Mouse (Mus musculus) midbrain, embryonic 15.5 days (tissue): ENCODE measurements at regions not wholly inside any gene's neighbourhood (a gene's known extent, or its start where the extent isn't known, plus 50 kb on each side); places are given as distances from the start of the nearest gene placed in this dataset.
"Not testable (repeated sequence)": the region's sequence is repeated elsewhere in the genome, so short reads cannot be mapped to it uniquely, and the experiment has no call there.

Experiments used
- ATAC-seq: fragments of 200-750 bp; cut with Nextera tagmentation; replicated peaks from 2 replicates; pipeline ENCODE4 v1.8.0; 2017; ENCODE audit warnings: moderate TSS enrichment
- H3K27ac ChIP-seq: fragments of 300-500 bp; sonication (generic); 2 replicates; pipeline ENCODE4 v1.5.1; 2015; ENCODE audit warnings: mild to moderate bottlenecking, inconsistent platforms
- H3K27me3 ChIP-seq: fragments of 300-500 bp; sonication (generic); replicated peaks from 2 replicates; pipeline ENCODE4 v1.6.1; 2015; ENCODE audit warnings: inconsistent platforms
- H3K36me3 ChIP-seq: fragments of 300-500 bp; sonication (generic); replicated peaks from 2 replicates; pipeline ENCODE4 v1.6.1; 2015; ENCODE audit warnings: inconsistent platforms
- H3K4me1 ChIP-seq: fragments of 300-500 bp; sonication (generic); 2 replicates; pipeline ENCODE4 v1.6.1; 2015; ENCODE audit warnings: inconsistent platforms
- H3K4me2 ChIP-seq: fragments of 300-500 bp; sonication (generic); 2 replicates; pipeline ENCODE4 v1.6.1; 2015; ENCODE audit warnings: inconsistent platforms, mild to moderate bottlenecking, moderate library complexity
- H3K4me3 ChIP-seq: fragments of 300-500 bp; sonication (generic); 2 replicates; pipeline ENCODE4 v1.5.1; 2015; ENCODE audit warnings: mild to moderate bottlenecking, inconsistent platforms
- H3K9ac ChIP-seq: fragments of 300-500 bp; sonication (generic); 2 replicates; pipeline ENCODE4 v1.6.1; 2015; ENCODE audit warnings: mild to moderate bottlenecking, inconsistent platforms
- H3K9me3 ChIP-seq: fragments of 300-500 bp; sonication (generic); 2 replicates; pipeline ENCODE4 v1.6.1; 2016; ENCODE audit warnings: inconsistent platforms
- WGBS: fragments of 180-500 bp; shearing (Covaris S2); methylation state at CpG from one replicate; pipeline ENCODE4 v1.1.7; 2015; ENCODE audit warnings: mixed read lengths; 5-methylcytosine and 5-hydroxymethylcytosine counted together

GRCm38 (mm10) chr3:81829966-81830599, 102.3 kb upstream of the Ctso start:
- Histone ChIP-seq H3K27ac (peak overlapping the region; percentile 71), H3K4me3 (no peak overlapping the region), H3K4me1 (peaks cover 5% of the 10 kb centered on the region; the same call in 1 of the 2 replicates), H3K9ac (no peak overlapping the region), H3K4me2 (no peak overlapping the region), H3K9me3 (no peaks in the 10 kb centered on the region), H3K27me3 (no peaks in the 10 kb centered on the region), H3K36me3 (no peaks in the 10 kb centered on the region)
- ATAC-seq: peak; percentile 98

- H3K9ac ChIP-seq: no peak overlapping the region
- H3K36me3 ChIP-seq: no peaks in the 10 kb centered on the region
- no peak overlapping the region for H3K4me3 ChIP-seq
- WGBS: 15% methylated on average over 11 of the region's 11 CpGs
- no peaks in the 10 kb centered on the region for H3K4me1 ChIP-seq
- no peaks in the 10 kb centered on the region for H3K9me3 ChIP-seq
- no peak overlapping the region for H3K4me2 ChIP-seq
- no peak; the same call in 1 of the 2 replicates for ATAC-seq
- no peak overlapping the region for H3K27ac ChIP-seq
- H3K27me3 ChIP-seq: no peaks in the 10 kb centered on the region
Measured at GRCm38 (mm10) chr3:81835380-81836157, 96.8 kb upstream of the Ctso start.

GRCm38 (mm10) chr3:81836478-81836877, 95.9 kb upstream of the Ctso start:
- H3K4me1 ChIP-seq: no peaks in the 10 kb centered on the region
- no peaks in the 10 kb centered on the region for H3K9me3 ChIP-seq
- no peak for ATAC-seq
- WGBS: 88% methylated on average over 7 of the region's 7 CpGs
- H3K36me3 ChIP-seq: no peaks in the 10 kb centered on the region
- no peak overlapping the region for H3K4me2 ChIP-seq
- no peak overlapping the region for H3K4me3 ChIP-seq
- H3K9ac ChIP-seq: no peak overlapping the region
- H3K27me3 ChIP-seq: no peaks in the 10 kb centered on the region
- H3K27ac ChIP-seq: no peak overlapping the region

DNA sequence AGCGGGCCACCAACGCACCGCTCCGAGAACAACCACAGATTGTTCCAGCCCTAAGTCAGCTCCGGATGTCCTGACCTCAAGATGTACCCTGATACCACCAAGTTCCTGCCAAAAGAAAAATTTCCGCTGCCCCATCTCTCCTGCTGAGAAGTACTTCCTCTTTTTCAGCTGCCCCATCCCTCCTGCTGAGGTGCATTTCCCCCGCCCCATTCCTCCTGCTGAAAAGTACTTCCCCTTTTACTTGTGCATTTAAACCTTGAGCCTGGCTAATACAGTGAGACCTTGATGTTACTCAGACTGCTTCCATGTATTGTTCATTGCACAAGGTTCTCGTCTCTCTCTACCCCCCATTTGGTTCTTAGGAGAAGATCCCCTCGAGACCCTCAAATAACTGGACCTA, 94.3 kb upstream of the Ctso start:
- 94% methylated on average over 9 of the region's 9 CpGs for WGBS

GRCm38 (mm10) chr3:81864487-81864886, 67.9 kb upstream of the Ctso start:
- no peak overlapping the region for H3K4me3 ChIP-seq
- 92% methylated on average over 1 of the region's 1 CpGs for WGBS
- H3K9me3 ChIP-seq: no peaks in the 10 kb centered on the region
- H3K27ac ChIP-seq: no peak overlapping the region
- no peak overlapping the region for H3K4me2 ChIP-seq
- H3K36me3 ChIP-seq: no peaks in the 10 kb centered on the region
- H3K4me1 ChIP-seq: no peaks in the 10 kb centered on the region
- ATAC-seq: no peak
- no peaks in the 10 kb centered on the region for H3K27me3 ChIP-seq
- no peak overlapping the region for H3K9ac ChIP-seq

More for the DNA sequence above, 94.3 kb upstream of the Ctso start:
- not testable (repeated sequence) for H3K9ac ChIP-seq, H3K27me3 ChIP-seq, H3K4me1 ChIP-seq, H3K4me2 ChIP-seq, H3K36me3 ChIP-seq, ATAC-seq, H3K9me3 ChIP-seq, H3K4me3 ChIP-seq, H3K27ac ChIP-seq
